Mouse (Mus musculus): ENCODE data around the gene 2610028H24Rik. TPM values are rescaled to one million over a fixed set of nuclear protein-coding genes. Genes with fewer than 3 reads are reported as not detected.

The 2610028H24Rik gene
- total RNA-seq (2014; fragmentation: Nextera tagmentation) (not detected in 2 replicates), total RNA-seq (2017) (not detected in 2 replicates)

DNA sequence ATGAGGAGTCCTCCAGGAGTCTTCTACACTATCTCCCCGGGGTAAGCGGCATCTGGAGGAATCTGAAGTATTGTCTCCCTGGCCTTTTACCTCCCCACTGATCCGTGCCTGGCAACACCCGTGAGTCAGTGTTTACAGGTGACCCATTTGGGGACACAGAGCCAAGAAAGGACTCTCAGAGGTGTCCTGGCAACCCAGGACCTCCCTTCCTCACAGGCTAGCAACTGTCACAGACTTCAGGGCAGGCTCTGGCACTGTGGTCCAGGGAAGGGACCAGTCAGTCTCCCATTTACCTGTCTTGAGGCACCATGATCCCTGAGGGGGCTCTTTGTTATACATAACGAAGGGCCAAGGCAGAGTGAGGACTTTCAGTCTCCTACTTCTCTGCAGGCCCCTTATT lies at the start of gene 2610028H24Rik:
Gene 2610028H24Rik (plus strand): TSS at position 231 of the 400 bp plus-strand sequence.
- ATAC-seq (replicated peaks; ENCODE audit: poor library complexity, severe bottlenecking): no peak

DNA sequence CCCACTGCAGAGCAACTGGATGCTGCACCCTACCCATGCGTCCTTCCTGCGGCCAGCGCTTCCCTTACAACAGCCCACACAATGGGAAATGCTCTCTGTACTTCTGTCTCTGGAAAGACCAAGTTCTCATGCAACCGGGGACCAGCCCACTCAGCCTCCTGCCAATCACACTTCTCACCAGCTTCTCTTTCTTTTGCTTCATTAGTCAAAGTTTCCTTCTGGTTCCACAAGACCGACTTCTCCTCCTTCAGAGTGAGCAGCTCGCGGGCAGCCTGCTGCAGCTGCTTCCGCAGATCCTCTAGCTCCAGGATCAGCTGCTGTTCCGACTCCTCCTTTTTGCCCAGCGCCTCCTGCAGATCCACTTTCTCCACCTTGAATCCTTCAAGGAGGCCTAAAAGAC lies 40.4 kb upstream of the 2610028H24Rik start:
- ATAC-seq (replicated peaks; ENCODE audit: poor library complexity, severe bottlenecking): no peak

DNA sequence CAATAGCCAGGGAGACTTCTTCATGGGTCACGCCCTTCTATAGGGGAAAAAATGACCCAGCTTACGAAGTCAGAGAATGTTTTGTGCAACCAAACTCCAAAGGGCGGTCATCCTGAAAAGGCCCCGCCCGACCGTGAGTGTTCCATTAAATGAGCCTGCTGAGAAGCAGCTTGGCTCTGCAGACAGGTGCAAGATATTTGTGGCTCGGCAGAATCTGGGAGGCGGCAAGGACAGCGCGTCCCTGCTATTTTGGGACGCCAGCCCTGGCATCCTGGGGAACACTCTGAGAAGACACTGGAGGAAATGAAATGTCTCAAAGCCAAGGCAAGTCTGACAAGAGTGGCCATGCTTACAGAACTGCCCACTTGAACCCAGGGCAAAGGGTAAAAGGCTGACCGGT lies 32.1 kb upstream of the 2610028H24Rik start:
- ATAC-seq (replicated peaks; ENCODE audit: poor library complexity, severe bottlenecking): no peak

DNA sequence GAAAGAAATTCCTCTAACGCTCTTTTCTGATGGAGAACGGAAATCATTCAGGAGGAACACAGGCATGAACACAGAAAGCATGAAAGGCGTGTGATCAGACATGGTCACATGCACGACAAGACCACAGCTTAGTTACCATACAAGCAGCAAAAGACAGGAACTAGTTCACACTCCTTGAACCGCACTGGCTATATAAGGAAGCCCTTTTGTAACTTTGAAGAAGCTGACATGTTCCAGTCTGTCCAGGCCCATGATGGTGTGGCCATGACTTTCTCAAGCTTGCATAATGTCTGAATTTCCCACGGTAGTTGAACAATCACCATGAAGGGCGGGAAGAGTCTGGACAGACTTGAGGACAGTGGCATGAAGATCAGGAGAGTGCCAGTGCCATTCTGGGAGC lies 23.2 kb upstream of the 2610028H24Rik start:
- ATAC-seq (replicated peaks; ENCODE audit: poor library complexity, severe bottlenecking): peak; percentile 55

DNA sequence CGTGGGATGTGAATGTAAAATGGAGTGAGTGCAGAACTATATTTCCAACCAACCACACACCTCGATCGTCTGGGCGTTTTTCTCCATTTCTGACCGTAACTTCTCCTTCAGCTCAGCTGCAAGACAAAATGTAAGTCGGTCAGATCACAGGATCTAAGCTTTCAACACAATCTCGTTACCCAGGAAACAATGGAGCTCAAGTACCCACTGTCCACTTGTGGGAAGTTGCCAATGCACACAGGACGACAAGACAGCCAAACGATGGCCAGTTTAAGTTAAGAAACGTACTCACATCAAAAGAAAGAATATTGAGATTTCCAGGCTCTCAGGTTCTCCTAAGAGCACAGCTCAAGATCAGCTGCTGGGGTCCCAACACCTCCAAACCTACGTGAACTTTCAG lies 15.0 kb upstream of the 2610028H24Rik start:
- no peak for ATAC-seq (replicated peaks; ENCODE audit: poor library complexity, severe bottlenecking)

DNA sequence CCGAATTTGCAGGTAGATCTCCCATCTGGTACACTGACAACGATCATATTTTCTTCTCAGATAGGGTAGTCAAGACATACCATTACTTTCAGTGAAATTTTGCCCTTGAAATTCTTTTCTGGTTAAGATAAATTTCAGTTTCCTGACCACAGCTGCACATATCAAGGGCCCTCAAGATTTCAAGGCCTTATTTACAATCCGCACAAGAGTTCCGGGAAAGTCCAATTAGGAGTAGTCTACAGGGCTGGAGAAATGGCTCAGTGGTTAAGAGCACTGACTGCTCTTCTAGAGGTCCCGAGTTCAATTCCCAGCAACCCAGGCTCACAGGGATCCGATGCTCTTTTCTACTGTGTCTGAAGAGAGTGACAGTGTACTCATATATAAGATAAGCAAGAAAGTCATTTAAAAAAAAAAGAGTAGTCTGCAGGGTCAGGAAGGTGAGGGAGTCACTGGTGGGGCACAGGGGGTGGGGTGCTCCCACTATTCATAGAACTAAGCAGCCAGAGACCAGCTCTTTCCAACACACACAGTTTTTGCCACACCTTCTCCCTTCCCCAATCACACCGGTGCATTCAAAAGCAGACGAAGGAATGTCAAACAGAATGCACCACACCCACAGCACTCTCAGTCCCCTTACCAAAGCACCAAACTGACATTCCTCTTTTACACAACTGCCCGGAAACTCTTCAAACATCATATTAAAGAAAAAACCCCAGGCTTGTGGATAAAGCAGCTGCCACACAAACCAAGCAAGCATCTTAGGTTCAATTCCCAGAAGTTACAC lies 9.6 kb upstream of the 2610028H24Rik start:
- ATAC-seq (replicated peaks; ENCODE audit: poor library complexity, severe bottlenecking): no peak

DNA sequence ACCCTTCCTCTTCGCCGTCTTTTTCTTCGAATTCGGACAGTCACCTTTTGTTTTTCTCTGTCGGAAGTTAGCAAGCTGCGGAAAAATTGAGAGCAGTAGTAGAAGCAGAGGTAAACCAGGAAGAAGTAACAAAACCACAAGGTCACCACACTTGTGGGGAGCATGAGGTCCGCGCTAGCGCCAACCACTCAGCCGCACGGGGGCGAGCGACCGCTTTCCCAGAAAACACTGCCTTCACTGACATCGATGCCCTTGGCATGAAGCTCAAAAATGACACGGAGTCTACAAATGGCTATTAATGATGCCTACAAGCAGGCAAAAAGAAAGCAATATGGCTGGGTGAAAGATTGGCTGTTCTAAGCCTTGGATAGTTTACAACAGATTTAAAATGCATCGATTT lies 8.6 kb upstream of the 2610028H24Rik start, which contains the start of gene AC141477.1:
Gene AC141477.1 (minus strand): TSS at position 164 of the 400 bp plus-strand sequence.
- ATAC-seq (replicated peaks; ENCODE audit: poor library complexity, severe bottlenecking): no peak

DNA sequence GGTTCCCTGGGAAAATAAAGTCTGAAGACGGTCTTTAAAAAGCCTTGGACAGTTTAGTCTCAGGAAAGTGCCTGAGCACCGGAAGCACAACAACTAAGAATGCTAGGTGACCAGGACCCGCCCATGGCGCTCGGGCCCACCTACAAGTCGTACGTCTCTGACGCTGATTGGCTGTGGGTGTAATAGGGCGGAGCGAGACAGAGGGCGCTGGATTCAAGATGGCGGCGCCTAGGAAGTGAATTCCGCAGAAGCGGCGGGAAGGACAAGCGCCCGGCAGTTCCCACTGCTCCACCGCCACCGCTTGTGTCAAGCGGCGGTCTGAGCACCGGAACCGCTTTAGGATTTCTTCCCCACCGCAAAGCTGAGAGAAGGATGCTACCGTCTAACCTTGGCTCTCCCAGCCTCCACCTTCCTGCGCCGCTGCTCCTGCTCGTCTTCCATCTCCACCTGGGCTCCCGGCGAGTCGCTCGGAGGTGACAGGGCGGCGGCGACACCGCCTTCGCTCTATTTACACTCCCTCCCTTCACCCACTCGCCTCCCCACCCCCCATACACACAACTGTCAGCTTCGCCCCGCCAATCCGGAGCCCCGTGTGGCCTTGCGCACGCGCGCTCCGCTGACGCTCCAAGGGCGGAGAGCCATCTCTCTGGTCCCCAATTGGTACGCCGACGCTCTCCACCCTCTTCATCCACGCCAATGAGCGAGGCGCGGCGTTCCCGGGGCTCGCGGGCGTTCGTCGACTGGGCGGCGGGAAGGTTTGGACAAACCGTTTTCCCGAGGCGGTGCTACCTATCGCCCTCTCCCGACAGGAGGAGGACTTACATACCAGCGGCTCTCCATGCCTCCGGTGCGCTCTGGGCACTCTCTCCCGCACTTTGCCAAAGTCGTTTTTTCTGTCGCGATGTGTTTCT lies 6.4 kb upstream of the 2610028H24Rik start, which contains the start of gene Pcnt:
Gene Pcnt (minus strand): TSS at position 609 of the 911 bp plus-strand sequence.
- peak; percentile 90 for ATAC-seq (replicated peaks; ENCODE audit: poor library complexity, severe bottlenecking)

DNA sequence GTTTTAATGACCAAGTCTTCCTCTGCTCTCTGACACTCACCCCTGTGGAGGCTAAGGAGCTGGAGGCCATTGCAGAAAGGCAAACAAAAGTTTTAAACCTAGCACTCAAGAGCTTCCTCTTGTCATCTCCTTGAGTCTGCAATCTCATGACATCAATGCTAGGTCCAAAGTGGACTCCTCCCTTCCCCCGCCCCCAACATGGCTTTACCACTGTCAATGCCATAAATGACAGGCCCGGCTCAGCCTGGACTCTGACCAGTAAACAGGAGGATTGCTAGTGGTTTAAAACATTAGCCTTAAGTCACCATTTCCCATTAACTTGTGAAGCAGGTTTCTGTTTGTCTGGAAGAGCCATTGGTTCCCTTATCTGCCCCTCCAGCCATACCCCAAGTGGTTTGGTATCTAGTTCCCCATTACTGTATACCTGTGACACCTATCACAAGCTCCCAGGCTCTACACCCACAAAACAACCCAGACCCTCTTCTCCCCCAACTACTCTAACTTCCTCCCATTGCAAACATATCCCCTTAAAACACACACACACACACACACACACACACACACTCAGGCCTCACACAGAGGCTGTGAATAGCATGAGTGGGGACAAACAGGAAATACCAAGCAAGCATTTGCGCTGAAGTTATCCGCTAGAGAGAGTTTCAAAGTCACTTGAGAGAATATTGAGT lies 2.7 kb upstream of the 2610028H24Rik start:
- peak; percentile 4 for ATAC-seq (replicated peaks; ENCODE audit: poor library complexity, severe bottlenecking)

DNA sequence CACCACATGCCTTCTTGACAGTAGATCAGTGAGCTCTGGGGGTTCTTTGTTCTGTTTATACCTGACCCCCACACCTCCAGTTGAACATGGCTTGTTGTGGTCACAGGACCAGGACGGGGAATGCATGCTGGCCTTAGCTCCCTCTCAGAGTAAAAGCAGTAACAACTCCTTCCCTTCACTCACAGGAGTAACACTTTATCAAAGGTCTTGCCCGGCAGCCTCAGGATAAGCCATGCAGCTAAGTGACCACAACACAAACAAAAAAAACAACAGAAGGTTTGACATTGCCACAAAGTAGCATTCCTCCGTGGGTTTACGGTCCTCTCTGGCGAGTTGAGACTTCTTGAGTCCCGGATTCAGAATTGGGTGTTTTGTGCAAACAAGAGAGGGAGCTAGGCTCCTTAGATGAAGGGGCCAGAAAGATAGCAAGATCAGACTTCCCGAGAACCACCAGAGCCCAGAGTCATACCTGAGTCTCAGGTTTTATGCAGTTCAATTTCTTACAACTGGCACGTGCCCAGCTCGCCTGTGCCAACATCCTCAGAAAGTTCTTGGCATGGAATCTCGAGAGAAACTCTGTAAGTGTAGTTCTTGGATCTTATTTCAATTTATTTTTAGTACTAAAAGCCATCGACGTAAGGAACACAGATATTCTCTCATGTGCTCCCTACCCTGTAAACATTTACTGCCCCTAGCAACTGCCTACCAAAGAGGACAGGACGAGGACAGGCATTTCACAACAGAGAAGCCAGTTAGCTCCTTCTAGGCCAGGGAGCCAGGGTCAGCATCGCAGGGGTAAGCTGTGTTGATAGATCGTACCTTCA lies 1.3 kb upstream of the 2610028H24Rik start:
- no peak for ATAC-seq (replicated peaks; ENCODE audit: poor library complexity, severe bottlenecking)

DNA sequence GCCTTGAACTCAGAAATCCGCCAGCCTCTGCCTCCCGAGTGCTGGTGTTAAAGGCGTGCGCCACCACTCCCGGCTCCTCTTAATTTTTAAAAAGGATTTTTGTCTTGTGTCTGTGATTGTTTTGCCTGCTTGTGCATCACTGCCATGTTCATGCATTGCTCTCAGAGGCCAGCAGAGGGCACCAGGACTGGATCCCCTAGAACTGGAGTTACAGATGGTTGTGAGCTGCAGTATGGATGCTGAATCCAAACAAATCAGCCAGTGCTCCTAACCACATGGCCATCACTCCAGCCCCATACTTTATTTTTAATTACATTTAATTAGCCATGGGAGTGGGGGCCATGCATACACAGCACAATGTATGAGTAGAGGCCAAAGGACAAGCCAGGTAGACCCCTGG lies 6.4 kb downstream of the 2610028H24Rik start:
- peak; percentile 73 for ATAC-seq (replicated peaks; ENCODE audit: poor library complexity, severe bottlenecking)

DNA sequence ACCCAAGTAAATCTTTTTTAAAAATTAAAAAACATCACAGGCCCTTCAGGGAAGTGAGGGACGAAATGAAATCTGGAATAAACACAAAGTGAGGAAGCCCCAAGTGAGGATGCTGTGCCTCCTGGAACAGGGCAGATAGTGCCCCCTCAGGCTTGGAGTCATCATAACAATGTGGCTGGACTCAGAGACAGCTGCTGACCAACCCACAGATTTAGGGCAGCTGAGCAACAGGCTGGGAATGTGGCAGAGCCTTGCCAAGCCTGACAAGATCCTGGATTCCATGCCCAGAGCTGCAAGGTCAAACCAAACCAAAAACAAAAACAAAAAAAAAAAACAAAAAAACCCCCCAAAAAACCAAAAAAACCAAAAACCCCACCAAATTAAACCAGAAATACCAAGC lies 12.4 kb downstream of the 2610028H24Rik start:
- ATAC-seq (replicated peaks; ENCODE audit: poor library complexity, severe bottlenecking): no peak

DNA sequence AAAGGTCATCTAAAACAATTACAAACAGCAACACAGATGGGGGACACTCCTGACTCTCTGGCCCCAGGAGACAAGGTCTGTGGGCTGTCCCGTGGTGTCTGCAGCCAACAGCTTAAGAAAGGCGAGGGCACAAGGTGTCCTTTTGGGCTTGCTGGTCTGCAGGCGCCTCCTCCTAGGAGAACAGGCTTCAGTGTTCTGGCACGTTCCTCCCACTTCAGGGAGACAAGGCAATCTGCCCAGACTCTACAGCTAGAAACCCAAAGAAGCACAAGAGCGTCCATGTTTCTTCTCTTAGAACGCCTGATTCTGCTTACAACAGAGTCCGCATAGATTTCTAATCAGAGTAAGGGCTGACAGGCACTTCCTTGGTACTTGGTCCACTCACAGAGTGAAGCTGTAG lies 13.4 kb downstream of the 2610028H24Rik start:
- ATAC-seq (replicated peaks; ENCODE audit: poor library complexity, severe bottlenecking): no peak

DNA sequence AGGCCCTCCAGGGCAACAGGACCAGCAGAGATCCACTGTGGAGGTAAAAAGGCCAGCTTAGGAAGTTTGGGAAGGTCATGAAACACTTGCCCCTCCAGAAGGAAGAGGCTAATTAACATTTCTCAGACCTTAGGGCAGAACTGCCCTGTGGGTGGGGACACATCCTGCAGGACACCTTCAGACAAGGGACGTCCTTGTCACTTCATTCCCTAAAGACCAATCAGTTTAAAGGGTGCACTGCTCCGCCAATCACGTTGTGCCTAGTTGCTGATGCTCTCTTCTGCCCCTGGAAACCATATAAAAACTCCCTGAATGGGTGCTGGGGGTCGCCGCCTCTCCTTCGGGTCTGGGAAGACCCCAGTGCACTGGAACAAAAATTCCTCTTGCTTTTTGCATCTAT lies 13.8 kb downstream of the 2610028H24Rik start:
- no peak for ATAC-seq (replicated peaks; ENCODE audit: poor library complexity, severe bottlenecking)

DNA sequence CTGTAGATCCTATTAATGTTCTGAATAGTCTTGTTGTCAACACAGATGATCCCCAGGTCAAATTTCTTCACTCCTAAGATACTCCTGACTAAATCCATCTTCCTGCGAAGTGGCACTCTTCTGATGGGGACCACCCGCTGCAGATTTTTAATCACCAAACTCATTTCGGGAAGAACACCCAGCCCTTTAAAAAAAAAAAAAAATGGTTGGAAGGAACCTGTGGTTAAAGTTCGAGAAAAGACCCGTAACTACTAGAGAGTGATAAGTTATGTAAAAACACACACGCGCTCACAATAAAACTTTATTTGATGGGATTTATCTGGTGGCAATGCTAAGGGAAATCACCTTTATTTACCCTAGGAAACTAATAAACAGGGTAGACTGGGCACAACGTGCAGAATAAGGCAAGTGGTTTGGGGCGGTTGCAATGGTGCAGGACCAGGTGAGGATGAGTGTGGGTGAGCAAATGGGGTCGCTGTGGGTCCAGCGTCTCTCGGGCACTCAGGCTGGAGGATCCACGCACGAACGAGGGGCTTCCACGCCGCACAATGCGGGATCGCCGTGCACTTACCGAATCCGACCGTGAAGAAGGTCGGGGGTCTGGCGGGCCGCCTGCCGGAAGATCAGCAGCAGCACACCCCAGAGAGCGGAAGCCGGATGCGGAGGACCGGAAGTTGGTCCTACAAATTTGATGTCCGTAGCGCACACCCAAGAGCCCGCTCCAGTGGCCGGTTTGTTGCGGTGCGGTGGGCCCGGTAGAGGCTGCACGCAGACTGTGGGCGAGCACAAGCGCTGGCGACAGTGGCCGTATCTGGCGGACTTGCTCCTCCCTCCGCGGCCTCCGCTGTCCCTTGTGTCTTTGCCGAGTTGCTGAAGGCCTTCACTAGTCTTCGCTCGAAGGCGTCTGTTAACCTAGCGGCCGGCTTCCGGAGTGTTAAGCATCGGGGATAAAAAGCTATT lies 19.6 kb downstream of the 2610028H24Rik start, which contains the start of the genes Mcm3ap and Ybey:
Gene Mcm3ap (plus strand): TSS at position 725 of the 960 bp plus-strand sequence.
Gene Ybey (minus strand): TSS at position 912 of the 960 bp plus-strand sequence.
- peak; percentile 99 for ATAC-seq (replicated peaks; ENCODE audit: poor library complexity, severe bottlenecking)

DNA sequence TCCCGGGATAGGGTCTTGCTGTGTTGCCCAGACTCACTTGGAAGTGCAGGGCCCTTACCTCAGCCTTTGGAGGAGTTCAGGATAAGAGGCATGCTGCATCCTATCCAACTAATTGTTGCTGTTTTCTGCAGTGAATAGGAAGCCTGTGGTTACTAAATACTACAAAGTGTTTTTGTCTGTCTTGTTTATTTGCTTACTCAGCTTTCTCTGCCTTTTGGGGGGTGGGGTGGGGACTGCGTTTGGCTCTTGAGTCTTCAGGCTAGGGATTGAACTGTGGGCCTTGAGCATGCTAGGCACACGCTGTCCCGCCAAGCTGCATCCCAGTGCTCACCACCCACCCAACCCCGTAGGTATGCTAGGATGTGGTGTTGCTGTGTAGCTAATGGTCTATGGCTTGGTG lies 24.9 kb downstream of the 2610028H24Rik start:
- ATAC-seq (replicated peaks; ENCODE audit: poor library complexity, severe bottlenecking): no peak

DNA sequence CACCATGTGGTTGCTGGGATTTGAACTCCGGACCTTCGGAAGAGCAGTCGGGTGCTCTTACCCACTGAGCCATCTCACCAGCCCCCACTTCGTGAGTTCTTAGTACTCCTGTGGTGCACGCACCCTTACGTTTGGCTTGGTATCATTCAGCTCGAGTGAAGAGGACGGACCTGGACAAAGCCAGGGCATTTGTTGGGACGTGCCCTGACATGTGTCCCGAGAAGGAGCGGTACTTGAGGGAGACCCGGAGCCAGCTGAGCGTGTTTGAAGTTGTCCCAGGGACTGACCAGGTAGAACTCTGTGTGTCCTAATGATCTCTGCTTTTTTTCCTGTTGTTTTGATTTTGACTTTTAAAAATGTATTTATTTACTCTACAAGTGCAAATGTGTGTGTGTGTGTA lies 32.0 kb downstream of the 2610028H24Rik start:
- no peak for ATAC-seq (replicated peaks; ENCODE audit: poor library complexity, severe bottlenecking)

DNA sequence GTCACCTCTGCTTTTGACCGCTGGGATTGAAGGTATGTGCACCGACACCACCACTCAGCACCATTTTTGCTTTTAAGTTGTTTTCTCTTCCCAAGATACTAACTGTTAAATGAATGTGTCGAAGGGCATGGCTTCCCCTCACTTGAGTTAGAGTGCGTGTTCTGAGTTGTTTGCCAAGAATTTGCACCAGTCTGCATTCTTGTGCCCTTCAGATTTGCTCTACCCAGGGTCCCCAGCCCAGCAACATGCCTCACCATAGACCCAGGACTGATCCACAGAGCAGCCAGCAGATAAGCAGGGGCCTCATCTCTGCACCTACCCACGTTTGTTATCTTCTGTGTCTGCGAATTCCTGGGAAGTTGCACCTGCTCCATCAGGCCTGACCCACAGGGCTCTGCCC lies 32.6 kb downstream of the 2610028H24Rik start:
- no peak for ATAC-seq (replicated peaks; ENCODE audit: poor library complexity, severe bottlenecking)
